Mouse (Mus musculus): ENCODE data around the gene Ifna1. TPM values are rescaled to one million over a fixed set of nuclear protein-coding genes. Genes with fewer than 3 reads are reported as not detected.

Ifna1 gene
- polyA plus RNA-seq, 1 experiment from 2014 or later, result not detected

GRCm38 (mm10) chr4:88880101-88880500, 30.2 kb downstream of the Ifna1 start, which contains the start of gene Ifne:
Ifne (minus strand) TSS chr4:88880201.
- no peak within 1 kb of the TSS for H3K4me2 ChIP-seq (ENCODE audit: low read length)
- H3K36me3 ChIP-seq (ENCODE audit: control insufficient read depth, insufficient read depth, low read length), result no peaks in the 10 kb centered on the region
- H3K4me1 ChIP-seq (ENCODE audit: control insufficient read depth, insufficient read depth, low read length), result no peaks in the 10 kb centered on the region
- H3K27me3 ChIP-seq (ENCODE audit: control insufficient read depth, insufficient read depth, low read length), result no peaks in the 10 kb centered on the region
- H3K27ac ChIP-seq (replicated peaks; ENCODE audit: low read depth, low read length), result no peak within 1 kb of the TSS
- 87% methylated on average over 8 of the region's 8 CpGs for WGBS
- H3K9me3 ChIP-seq (ENCODE audit: control insufficient read depth, low read length), result no peaks in the 10 kb centered on the region
- DNase-seq (no peak), ATAC-seq (ENCODE audit: low FRiP score, low TSS enrichment) (no peak)
- H3K4me3 ChIP-seq (replicated peaks; ENCODE audit: low read depth, low read length), result no peak within 1 kb of the TSS
- H3K9ac ChIP-seq (replicated peaks; ENCODE audit: low read length), result no peak within 1 kb of the TSS

GRCm38 (mm10) chr4:88888236-88888635, 38.3 kb downstream of the Ifna1 start:
- no peaks in the 10 kb centered on the region for H3K36me3 ChIP-seq (ENCODE audit: control insufficient read depth, insufficient read depth, low read length)
- DNase-seq (no peak), ATAC-seq (ENCODE audit: low FRiP score, low TSS enrichment) (no peak)
- H3K4me2 ChIP-seq (ENCODE audit: low read length), result no peak overlapping the region
- H3K9me3 ChIP-seq (ENCODE audit: control insufficient read depth, low read length), result no peaks in the 10 kb centered on the region
- H3K27me3 ChIP-seq (ENCODE audit: control insufficient read depth, insufficient read depth, low read length), result no peaks in the 10 kb centered on the region
- no peak overlapping the region for H3K9ac ChIP-seq (replicated peaks; ENCODE audit: low read length)
- no peak overlapping the region for H3K27ac ChIP-seq (replicated peaks; ENCODE audit: low read depth, low read length)
- H3K4me3 ChIP-seq (replicated peaks; ENCODE audit: low read depth, low read length), result no peak overlapping the region
- H3K4me1 ChIP-seq (ENCODE audit: control insufficient read depth, insufficient read depth, low read length), result no peaks in the 10 kb centered on the region

GRCm38 (mm10) chr4:88893201-88893754, 43.4 kb downstream of the Ifna1 start:
- Histone ChIP-seq H3K27me3 (ENCODE audit: control insufficient read depth, insufficient read depth, low read length) (no peaks in the 10 kb centered on the region), H3K36me3 (ENCODE audit: control insufficient read depth, insufficient read depth, low read length) (no peaks in the 10 kb centered on the region), H3K9ac (replicated peaks; ENCODE audit: low read length) (no peak overlapping the region), H3K4me3 (replicated peaks; ENCODE audit: low read depth, low read length) (no peak overlapping the region), H3K4me1 (ENCODE audit: control insufficient read depth, insufficient read depth, low read length) (no peaks in the 10 kb centered on the region), H3K27ac (replicated peaks; ENCODE audit: low read depth, low read length) (no peak overlapping the region), H3K9me3 (ENCODE audit: control insufficient read depth, low read length) (no peaks in the 10 kb centered on the region), H3K4me2 (ENCODE audit: low read length) (no peak overlapping the region)
- DNase-seq (no peak), ATAC-seq (ENCODE audit: low FRiP score, low TSS enrichment) (no peak)

Other genes with a start within 250 kb of the Ifna1 start
- gene Ifna12, start 246.7 kb upstream of the Ifna1 start, polyA plus RNA-seq (2014; fragmentation: Nextera tagmentation; extraction: Ambion mirVana), result not detected in 2 replicates
- gene C87499, start 215.7 kb upstream of the Ifna1 start, polyA plus RNA-seq (2014; fragmentation: Nextera tagmentation; extraction: Ambion mirVana), result not detected in 2 replicates
- not detected in 2 replicates for gene Ifna13, start 205.6 kb upstream of the Ifna1 start, polyA plus RNA-seq (2014; fragmentation: Nextera tagmentation; extraction: Ambion mirVana)
- gene Ifna16, start 173.2 kb upstream of the Ifna1 start, polyA plus RNA-seq (2014; fragmentation: Nextera tagmentation; extraction: Ambion mirVana), result not detected in 2 replicates
- not detected in 2 replicates for gene Ifna2, start 166.2 kb upstream of the Ifna1 start, polyA plus RNA-seq (2014; fragmentation: Nextera tagmentation; extraction: Ambion mirVana)
- not detected in 2 replicates for gene Ifnab, start 158.7 kb upstream of the Ifna1 start, polyA plus RNA-seq (2014; fragmentation: Nextera tagmentation; extraction: Ambion mirVana)
- gene Gm26566, start 128.3 kb upstream of the Ifna1 start, polyA plus RNA-seq (2014; fragmentation: Nextera tagmentation; extraction: Ambion mirVana), result 1.8 and 2.2 TPM in 2 replicates
- gene Klhl9, start 127.6 kb upstream of the Ifna1 start, polyA plus RNA-seq (2014; fragmentation: Nextera tagmentation; extraction: Ambion mirVana), result 137 and 177 TPM in 2 replicates
- gene Gm13271, start 95.2 kb upstream of the Ifna1 start, polyA plus RNA-seq (2014; fragmentation: Nextera tagmentation; extraction: Ambion mirVana), result not detected in 2 replicates
- gene Gm13283, start 90.0 kb upstream of the Ifna1 start, polyA plus RNA-seq (2014; fragmentation: Nextera tagmentation; extraction: Ambion mirVana), result not detected in 2 replicates
- gene Gm13290, start 76.3 kb upstream of the Ifna1 start, polyA plus RNA-seq (2014; fragmentation: Nextera tagmentation; extraction: Ambion mirVana), result not detected in 2 replicates
- gene Gm13289, start 73.2 kb upstream of the Ifna1 start, polyA plus RNA-seq (2014; fragmentation: Nextera tagmentation; extraction: Ambion mirVana), result not detected in 2 replicates
- not detected in 2 replicates for gene Gm13272, start 70.2 kb upstream of the Ifna1 start, polyA plus RNA-seq (2014; fragmentation: Nextera tagmentation; extraction: Ambion mirVana)
- not detected in 2 replicates for gene Ifnz, start 68.0 kb upstream of the Ifna1 start, polyA plus RNA-seq (2014; fragmentation: Nextera tagmentation; extraction: Ambion mirVana)
- gene Gm13276, start 64.4 kb upstream of the Ifna1 start, polyA plus RNA-seq (2014; fragmentation: Nextera tagmentation; extraction: Ambion mirVana), result not detected in 2 replicates
- not detected in 2 replicates for gene Gm13277, start 61.5 kb upstream of the Ifna1 start, polyA plus RNA-seq (2014; fragmentation: Nextera tagmentation; extraction: Ambion mirVana)
- gene Gm13278, start 58.5 kb upstream of the Ifna1 start, polyA plus RNA-seq (2014; fragmentation: Nextera tagmentation; extraction: Ambion mirVana), result not detected in 2 replicates
- gene Gm13275, start 55.6 kb upstream of the Ifna1 start, polyA plus RNA-seq (2014; fragmentation: Nextera tagmentation; extraction: Ambion mirVana), result not detected in 2 replicates
- not detected in 2 replicates for gene Gm13279, start 52.7 kb upstream of the Ifna1 start, polyA plus RNA-seq (2014; fragmentation: Nextera tagmentation; extraction: Ambion mirVana)
- 0.17 TPM in 1 of 2 replicates, not detected in the other for gene Gm13285, start 50.4 kb upstream of the Ifna1 start, polyA plus RNA-seq (2014; fragmentation: Nextera tagmentation; extraction: Ambion mirVana)
- gene Gm13287, start 46.8 kb upstream of the Ifna1 start, polyA plus RNA-seq (2014; fragmentation: Nextera tagmentation; extraction: Ambion mirVana), result not detected in 2 replicates
- gene Gm13288, start 44.6 kb upstream of the Ifna1 start, polyA plus RNA-seq (2014; fragmentation: Nextera tagmentation; extraction: Ambion mirVana), result 0.08 TPM in 1 of 2 replicates, not detected in the other
- not detected in 2 replicates for gene Ifna7, start 33.9 kb upstream of the Ifna1 start, polyA plus RNA-seq (2014; fragmentation: Nextera tagmentation; extraction: Ambion mirVana)
- not detected in 2 replicates for gene Ifna11, start 30.1 kb upstream of the Ifna1 start, polyA plus RNA-seq (2014; fragmentation: Nextera tagmentation; extraction: Ambion mirVana)
- gene Ifna6, start 22.7 kb upstream of the Ifna1 start, polyA plus RNA-seq (2014; fragmentation: Nextera tagmentation; extraction: Ambion mirVana), result not detected in 2 replicates
- gene Ifna5, start 14.6 kb upstream of the Ifna1 start, polyA plus RNA-seq (2014; fragmentation: Nextera tagmentation; extraction: Ambion mirVana), result not detected in 2 replicates
- gene Ifna4, start 8.2 kb upstream of the Ifna1 start, polyA plus RNA-seq (2014; fragmentation: Nextera tagmentation; extraction: Ambion mirVana), result not detected in 2 replicates
- gene Ifne, start 30.1 kb downstream of the Ifna1 start, polyA plus RNA-seq (2014; fragmentation: Nextera tagmentation; extraction: Ambion mirVana), result not detected in 2 replicates

All from midbrain, embryonic 14.5 days (tissue).